Mouse (Mus musculus): ENCODE results near the gene Tmem110.

GRCm38 (mm10) chr14:30874095-30874700, 48.8 kb downstream of the Tmem110 start:
- TF ChIP-seq CTCF (IDR thresholded peaks at IDR 0.05; ENCODE audit: low read depth, low read length), result no peak
- TF ChIP-seq POLR2A (IDR thresholded peaks at IDR 0.05; ENCODE audit: extremely low read depth, insufficient read depth, low read length), result no peak

All from liver, adult 2 months (tissue).